Mouse (Mus musculus) CH12.LX (cell line): ENCODE results near the gene Mcee.

ENCODE experiments used
- CHD2 ChIP-seq: IDR thresholded peaks from 2 replicates; pipeline ENCODE4 v1.6.1; 2011; ENCODE audit warnings: low read length, improper control_type of control experiment
- CTCF ChIP-seq, 2 experiments: IDR thresholded peaks in 1 of 2; conservative IDR thresholded peaks in 1 of 2; 2 replicates each; pipeline ENCODE4 v1.5.1; 2011 to 2012; ENCODE audit warnings: low read depth in 2 of 2, low read length in 2 of 2, improper control_type of control experiment in 1 of 2, inconsistent platforms in 1 of 2, mild to moderate bottlenecking in 1 of 2, moderate library complexity in 1 of 2
- E2F4 ChIP-seq: IDR thresholded peaks from 2 replicates; pipeline ENCODE4 v1.6.1; 2011; ENCODE audit warnings: low read depth, low read length, improper control_type of control experiment; ENCODE audit not compliant: insufficient replicate concordance
- EP300 ChIP-seq: IDR thresholded peaks from 2 replicates; pipeline ENCODE4 v1.6.1; 2011; ENCODE audit warnings: low read length, improper control_type of control experiment
- GABPA ChIP-seq: IDR thresholded peaks from 2 replicates; pipeline ENCODE4 v1.6.1; 2012; ENCODE audit warnings: low read depth, low read length, improper control_type of control experiment, inconsistent platforms; ENCODE audit not compliant: insufficient replicate concordance
- MAFK ChIP-seq: IDR thresholded peaks from 2 replicates; pipeline ENCODE4 v1.6.1; 2011; ENCODE audit warnings: low read length, improper control_type of control experiment; ENCODE audit not compliant: insufficient replicate concordance
- NELFE ChIP-seq: IDR thresholded peaks from 2 replicates; pipeline ENCODE4 v1.6.1; 2011; ENCODE audit warnings: low read depth, low read length, improper control_type of control experiment
- NRF1 ChIP-seq: IDR thresholded peaks from 2 replicates; pipeline ENCODE4 v1.6.1; 2014; ENCODE audit warnings: low read depth, mild to moderate bottlenecking, inconsistent platforms, low read length, improper control_type of control experiment, moderate library complexity
- PAX5 ChIP-seq: IDR thresholded peaks from 2 replicates; pipeline ENCODE4 v1.6.1; 2012; ENCODE audit warnings: low read length, inconsistent platforms, mixed read lengths
- POLR2A ChIP-seq: IDR thresholded peaks from 2 replicates; pipeline ENCODE4 v1.6.1; 2011; ENCODE audit warnings: low read depth, mild to moderate bottlenecking, improper control_type of control experiment, low read length
- SIN3A ChIP-seq: IDR thresholded peaks from 2 replicates; pipeline ENCODE4 v1.6.1; 2012; ENCODE audit warnings: low read length, improper control_type of control experiment, inconsistent platforms
- SMC3 ChIP-seq: IDR thresholded peaks from 2 replicates; pipeline ENCODE4 v1.6.1; 2011; ENCODE audit warnings: low read depth, low read length, improper control_type of control experiment
- USF1 ChIP-seq: IDR thresholded peaks from 2 replicates; pipeline ENCODE4 v1.6.1; 2014; ENCODE audit warnings: low read depth, mild to moderate bottlenecking, inconsistent platforms, low read length, improper control_type of control experiment
- USF2 ChIP-seq: conservative IDR thresholded peaks from 2 replicates; pipeline ENCODE4 v1.6.1; 2011; ENCODE audit warnings: low read depth, low read length, improper control_type of control experiment

GRCm38 (mm10) chr7:64451441-64451840, 59.0 kb downstream of the Mcee start:
- TF ChIP-seq EP300 (no peak), CTCF (conservative IDR thresholded peaks at IDR 0.05 in 1 of 2, IDR thresholded peaks at IDR 0.05 in 1 of 2; ENCODE audit: low read depth in 2 of 2, low read length in 2 of 2) (no peak), NRF1 (no peak), NELFE (no peak), E2F4 (no peak), MAFK (no peak), POLR2A (no peak), CHD2 (no peak), SMC3 (no peak), USF2 (no peak), USF1 (no peak), SIN3A (no peak), PAX5 (no peak), GABPA (no peak)
